Mouse (Mus musculus) small intestine, adult 2 months (tissue): Measurements from ENCODE around the gene Ppp1r1c.

ENCODE experiments used
- CTCF ChIP-seq: fragments of 200-500 bp; IDR thresholded peaks from 2 replicates; pipeline ENCODE4 v1.5.1; 2012; ENCODE audit warnings: low read depth, mild to moderate bottlenecking, control low read depth, inconsistent platforms, low read length, moderate library complexity, mixed read lengths; ENCODE audit not compliant: insufficient replicate concordance, insufficient read length; ENCODE audit errors: extremely low read depth
- POLR2A ChIP-seq: fragments of 200-500 bp; IDR thresholded peaks from 2 replicates; pipeline ENCODE4 v1.6.1; 2012; ENCODE audit warnings: low read depth, mild to moderate bottlenecking, control low read depth, inconsistent platforms, low read length, moderate library complexity

DNA sequence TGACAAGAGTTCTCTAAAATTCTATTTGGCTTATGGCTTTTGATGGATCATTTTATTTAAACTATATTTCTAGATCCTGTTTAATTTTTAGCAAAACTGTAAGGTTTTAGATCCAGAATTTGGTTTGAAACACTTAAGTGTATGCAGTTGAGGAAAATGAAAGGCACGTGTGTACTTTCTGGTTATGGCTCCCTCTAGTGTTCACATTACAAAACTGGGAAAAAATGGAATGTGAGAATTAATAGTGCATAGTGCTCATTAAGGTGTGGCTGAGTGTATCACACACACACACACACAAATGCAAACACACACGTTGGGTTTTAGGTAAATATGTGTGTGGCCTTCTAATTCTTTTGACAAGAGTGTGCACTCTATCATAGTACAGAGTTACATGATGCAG is 70.2 kb downstream of the Ppp1r1c start:
- TF ChIP-seq CTCF (no peak), POLR2A (no peak)
